Mouse (Mus musculus) heart, embryonic 16.5 days (tissue): ENCODE data around the gene Mlkl. TPM values are rescaled to one million over a fixed set of nuclear protein-coding genes. Genes with fewer than 3 reads are reported as not detected.
"Not testable (repeated sequence)": the region's sequence is repeated elsewhere in the genome, so short reads cannot be mapped to it uniquely, and the experiment has no call there.

ENCODE experiments used
- ATAC-seq: fragments of 200-750 bp; cut with Nextera tagmentation; replicated peaks from 2 replicates; pipeline ENCODE4 v1.8.0; 2017; ENCODE audit warnings: moderate number of reproducible peaks; ENCODE audit not compliant: insufficient read depth, low FRiP score; ENCODE audit errors: extremely low read depth
- H3K27ac ChIP-seq: fragments of 300-500 bp; sonication (generic); 2 replicates; pipeline ENCODE4 v1.5.1; 2014; ENCODE audit warnings: mild to moderate bottlenecking, low read length, control low read depth, moderate library complexity
- H3K27me3 ChIP-seq: fragments of 300-500 bp; sonication (generic); 2 replicates; pipeline ENCODE4 v1.6.1; 2014; ENCODE audit warnings: low read length, mixed read lengths; ENCODE audit not compliant: control insufficient read depth, insufficient read depth
- H3K36me3 ChIP-seq: fragments of 300-500 bp; sonication (generic); 2 replicates; pipeline ENCODE4 v1.6.1; 2014; ENCODE audit not compliant: control insufficient read depth, insufficient read depth
- H3K4me1 ChIP-seq: fragments of 300-500 bp; sonication (generic); 2 replicates; pipeline ENCODE4 v1.6.1; 2014; ENCODE audit warnings: low read length, mixed read lengths; ENCODE audit not compliant: control insufficient read depth, insufficient read depth
- H3K4me2 ChIP-seq: fragments of 300-500 bp; sonication (generic); 2 replicates; pipeline ENCODE4 v1.6.1; 2014; ENCODE audit warnings: low read depth, mild to moderate bottlenecking, control low read depth, low read length
- H3K4me3 ChIP-seq: fragments of 300-500 bp; sonication (generic); 2 replicates; pipeline ENCODE4 v1.5.1; 2014; ENCODE audit warnings: mild to moderate bottlenecking, control low read depth, low read length
- H3K9ac ChIP-seq: fragments of 300-500 bp; sonication (generic); 2 replicates; pipeline ENCODE4 v1.6.1; 2014; ENCODE audit warnings: low read length, control low read depth
- H3K9me3 ChIP-seq: fragments of 300-500 bp; sonication (generic); replicated peaks from 2 replicates; pipeline ENCODE4 v1.6.1; 2016; ENCODE audit warnings: low read length; ENCODE audit not compliant: control insufficient read depth
- WGBS: fragments of 180-500 bp; shearing (Covaris S2); extraction: QIAGEN DNeasy Blood & Tissue Kit; methylation state at CpG from one replicate; pipeline ENCODE4 v1.1.7; 2014; 5-methylcytosine and 5-hydroxymethylcytosine counted together
- polyA plus RNA-seq: library from polyadenylated mRNA; unstranded; fragments of >200 nt; fragmentation: Nextera tagmentation; extraction: Ambion mirVana; gene quantifications from 2 replicates; pipeline ENCODE4 v1.2.1, GENCODE M21; 2015

Gene Mlkl
- polyA plus RNA-seq, 1 experiment from 2014 or later: 3.0 TPM

- H3K9me3 ChIP-seq, H3K4me2 ChIP-seq, H3K4me1 ChIP-seq, H3K27ac ChIP-seq, H3K36me3 ChIP-seq, ATAC-seq, H3K4me3 ChIP-seq, H3K9ac ChIP-seq, H3K27me3 ChIP-seq: not testable (repeated sequence)
- 64% methylated on average over 5 of the region's 5 CpGs for WGBS
These were observed 34.7 kb downstream of the Mlkl start for GRCm38 (mm10) chr8:111303076-111303803.

GRCm38 (mm10) chr8:111300597-111301546 lies 37.1 kb downstream of the Mlkl start:
- Histone ChIP-seq H3K4me1 (peaks cover 5% of the 10 kb centered on the region), H3K9me3 (no peaks in the 10 kb centered on the region), H3K27ac (peak overlapping the region; percentile 78), H3K9ac (peak overlapping the region; percentile 46; the same call in 1 of the 2 replicates), H3K4me2 (peak overlapping the region; percentile 63), H3K27me3 (no peaks in the 10 kb centered on the region), H3K4me3 (peak overlapping the region; percentile 47), H3K36me3 (peaks cover 8% of the 10 kb centered on the region)
- 64% methylated on average over 11 of the region's 11 CpGs for WGBS
- ATAC-seq: no peak

- H3K4me3 ChIP-seq: peak within 1 kb of the TSS; percentile 98
- H3K36me3 ChIP-seq: peaks cover 12% of the 10 kb centered on the region
- WGBS: under 1% methylated on average over 66 of the region's 67 CpGs
- no peaks in the 10 kb centered on the region for H3K27me3 ChIP-seq
- H3K4me2 ChIP-seq: peak within 1 kb of the TSS; percentile 63
- peaks cover 10% of the 10 kb centered on the region for H3K4me1 ChIP-seq
- ATAC-seq: peak; percentile 99
- H3K9me3 ChIP-seq: no peaks in the 10 kb centered on the region
- peak within 1 kb of the TSS; percentile 96 for H3K27ac ChIP-seq
- H3K9ac ChIP-seq: peak within 1 kb of the TSS; percentile 98
These were observed 38.0 kb downstream of the Mlkl start, which contains the start of gene Rfwd3 for GRCm38 (mm10) chr8:111299821-111300568. Gene Rfwd3 (minus strand): TSS chr8:111300222.

- H3K9me3 ChIP-seq: no peaks in the 10 kb centered on the region
- peak overlapping the region; percentile 98 for H3K4me3 ChIP-seq
- peak overlapping the region; percentile 61 for H3K4me2 ChIP-seq
- under 1% methylated on average over 28 of the region's 28 CpGs for WGBS
- H3K27me3 ChIP-seq: no peaks in the 10 kb centered on the region
- peaks cover 13% of the 10 kb centered on the region for H3K36me3 ChIP-seq
- 0 out of 2 replicates have a peak, but pooled peaks have one; percentile 8 for ATAC-seq
- peaks cover 11% of the 10 kb centered on the region for H3K4me1 ChIP-seq
- peak overlapping the region; percentile 96 for H3K27ac ChIP-seq
- peak overlapping the region; percentile 98 for H3K9ac ChIP-seq
These were observed 38.6 kb downstream of the Mlkl start for GRCm38 (mm10) chr8:111299363-111299820.

- Histone ChIP-seq H3K36me3 (peaks cover 26% of the 10 kb centered on the region), H3K4me2 (peak overlapping the region; percentile 61; the same call in 1 of the 2 replicates), H3K9me3 (no peaks in the 10 kb centered on the region), H3K27ac (no peak overlapping the region), H3K4me1 (peaks cover 11% of the 10 kb centered on the region), H3K4me3 (no peak overlapping the region), H3K27me3 (no peaks in the 10 kb centered on the region), H3K9ac (peak overlapping the region; percentile 16; the same call in 1 of the 2 replicates)
- ATAC-seq: no peak
- 85% methylated on average over 1 of the region's 1 CpGs for WGBS
These were observed 40.0 kb downstream of the Mlkl start for GRCm38 (mm10) chr8:111298011-111298410.

GRCm38 (mm10) chr8:111291733-111292132 lies 46.2 kb downstream of the Mlkl start:
- Histone ChIP-seq H3K9ac (no peak overlapping the region; the same call in 1 of the 2 replicates), H3K27ac (peak overlapping the region; percentile 94), H3K36me3 (peaks cover 53% of the 10 kb centered on the region), H3K4me2 (peak overlapping the region; percentile 38; the same call in 1 of the 2 replicates), H3K4me3 (no peak overlapping the region), H3K9me3 (no peaks in the 10 kb centered on the region), H3K27me3 (no peaks in the 10 kb centered on the region), H3K4me1 (peaks cover 9% of the 10 kb centered on the region; the same call in 1 of the 2 replicates)
- ATAC-seq: peak; percentile 56
- 43% methylated on average over 7 of the region's 7 CpGs for WGBS

- no peak for ATAC-seq
- H3K4me2 ChIP-seq: no peak overlapping the region
- peaks cover 9% of the 10 kb centered on the region; the same call in 1 of the 2 replicates for H3K4me1 ChIP-seq
- H3K36me3 ChIP-seq: peaks cover 58% of the 10 kb centered on the region
- H3K9me3 ChIP-seq: no peaks in the 10 kb centered on the region
- no peak overlapping the region for H3K27ac ChIP-seq
- H3K27me3 ChIP-seq: no peaks in the 10 kb centered on the region
- H3K4me3 ChIP-seq: no peak overlapping the region
- WGBS: 95% methylated on average over 7 of the region's 7 CpGs
- H3K9ac ChIP-seq: no peak overlapping the region
These were observed 47.4 kb downstream of the Mlkl start for GRCm38 (mm10) chr8:111290586-111290985.

- H3K36me3 ChIP-seq: peaks cover 64% of the 10 kb centered on the region
- H3K27me3 ChIP-seq: no peaks in the 10 kb centered on the region
- H3K9me3 ChIP-seq: no peaks in the 10 kb centered on the region
- H3K4me2 ChIP-seq: no peak overlapping the region
- H3K27ac ChIP-seq: no peak overlapping the region
- H3K9ac ChIP-seq: no peak overlapping the region
- H3K4me1 ChIP-seq: no peaks in the 10 kb centered on the region
- no peak overlapping the region for H3K4me3 ChIP-seq
- 84% methylated on average over 4 of the region's 4 CpGs for WGBS
- ATAC-seq: no peak
These were observed 52.4 kb downstream of the Mlkl start for GRCm38 (mm10) chr8:111285603-111286002.
